Mouse (Mus musculus) erythroblast, adult 5-6 weeks (primary cell): ENCODE measurements around the gene Map4k3. TPM values are rescaled to one million over a fixed set of nuclear protein-coding genes. Genes with fewer than 3 reads are reported as not detected.
"Not testable (repeated sequence)": the region's sequence is repeated elsewhere in the genome, so short reads cannot be mapped to it uniquely, and the experiment has no call there.

Source experiments
- ATAC-seq: replicated peaks from 2 replicates; pipeline ENCODE4 v1.8.0; 2016; ENCODE audit warnings: moderate number of reproducible peaks, mild to moderate bottlenecking, moderate TSS enrichment, inconsistent platforms; ENCODE audit not compliant: poor library complexity, low FRiP score, severe bottlenecking
- total RNA-seq, 2 experiments: library from RNA; stranded (forward) in 1 of 2; stranded (reverse) in 1 of 2; fragments of 150-400 nt in 1 of 2; fragments of 200-764, 138-1000 nt in 1 of 2; gene quantifications; 2 replicates each; pipeline versions ENCODE4 v1.2.3 to v1.2.4; 2015 to 2017; ENCODE audit warnings: low replicate concordance in 2 of 2

Map4k3 gene
- total RNA-seq, 2 experiments from 2014 or later = 0.38 to 0.60 TPM

GRCm38 (mm10) chr17:80546227-80546626, 182.1 kb downstream of the Map4k3 start:
- ATAC-seq = no peak

DNA sequence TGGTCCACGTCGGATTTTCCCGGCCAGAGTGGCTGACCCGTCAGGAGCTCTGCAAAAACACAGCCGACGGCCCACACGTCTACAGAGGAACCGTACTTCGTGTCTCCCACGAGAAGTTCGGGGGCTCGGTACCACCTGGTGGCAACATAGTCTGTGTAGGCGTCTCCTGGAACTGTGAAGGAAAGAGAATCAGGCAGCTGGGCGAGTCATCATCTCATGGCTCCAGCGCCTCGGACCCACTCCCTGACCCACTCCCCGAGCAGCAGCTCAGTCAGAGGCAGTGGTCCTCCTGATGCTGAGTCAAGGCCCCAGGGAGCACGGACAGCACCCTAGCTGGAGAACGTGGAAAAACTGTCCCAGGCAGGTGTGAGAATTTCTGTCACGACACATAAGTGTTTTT, 184.6 kb downstream of the Map4k3 start:
- ATAC-seq = no peak

GRCm38 (mm10) chr17:80537136-80537535, 191.1 kb downstream of the Map4k3 start:
- no peak for ATAC-seq

DNA sequence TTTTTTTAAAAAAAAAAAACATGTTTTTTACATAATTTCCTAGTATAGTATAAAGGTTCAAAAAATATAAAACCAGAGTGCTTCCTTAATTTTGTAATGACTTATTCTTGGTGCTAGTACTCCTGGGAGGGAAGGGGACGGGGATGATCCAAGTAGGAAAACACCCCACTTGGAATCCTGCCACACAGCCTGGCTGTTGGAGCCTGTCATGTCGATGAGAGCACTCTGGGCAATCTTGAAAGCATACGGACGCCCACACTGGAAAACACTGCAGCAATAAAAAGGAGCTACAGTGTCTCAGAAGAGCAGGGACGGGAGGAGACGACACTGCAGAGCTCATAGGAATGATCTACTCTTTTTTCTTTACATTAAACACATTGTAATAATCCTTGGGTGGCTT, 192.7 kb downstream of the Map4k3 start:
- ATAC-seq = no peak

DNA sequence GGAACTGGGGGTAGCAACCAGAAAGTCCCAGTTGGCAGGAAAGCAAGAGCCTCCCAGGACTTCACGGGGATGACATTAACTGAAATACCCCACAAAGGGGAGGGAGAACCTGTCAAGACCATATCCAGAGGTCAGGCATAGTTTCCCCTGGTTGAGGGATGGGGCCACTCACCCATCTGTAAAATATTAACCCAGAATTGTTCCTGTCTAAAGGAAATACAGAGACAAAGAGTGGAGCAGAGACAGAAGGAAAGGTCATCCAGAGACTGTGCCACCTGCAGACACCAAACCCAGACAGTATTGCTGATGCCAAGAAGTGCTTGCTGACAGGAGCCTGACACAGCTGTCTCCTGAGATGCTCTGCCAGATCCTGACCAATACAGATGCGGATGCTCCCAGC, 196.9 kb downstream of the Map4k3 start:
- ATAC-seq = not testable (repeated sequence)

Other genes with a start within 250 kb of the Map4k3 start
- 6.5 and 10.7 TPM in 2 replicates for gene Sos1, start 248.0 kb downstream of the Map4k3 start, total RNA-seq (2015; ENCODE audit: low replicate concordance)
- 3.9 and 4.1 TPM in 2 replicates for gene Sos1, start 248.0 kb downstream of the Map4k3 start, total RNA-seq (2017; ENCODE audit: low replicate concordance)
- gene Cdkl4, start 150.7 kb downstream of the Map4k3 start, total RNA-seq (2015; ENCODE audit: low replicate concordance) = not detected in 2 replicates
- 0.42 and 1.0 TPM in 2 replicates for gene Cdkl4, start 150.7 kb downstream of the Map4k3 start, total RNA-seq (2017; ENCODE audit: low replicate concordance)
- not detected in 2 replicates for gene Tmem178, start 216.1 kb upstream of the Map4k3 start, total RNA-seq (2015; ENCODE audit: low replicate concordance)
- gene Tmem178, start 216.1 kb upstream of the Map4k3 start, total RNA-seq (2017; ENCODE audit: low replicate concordance) = not detected in 2 replicates